Mouse (Mus musculus) layer of hippocampus, postnatal 14 days (tissue): ENCODE measurements at regions not wholly inside any gene's neighbourhood (a gene's known extent, or its start where the extent isn't known, plus 50 kb on each side); places are given as distances from the start of the nearest gene placed in this dataset.

Experiments used
- DNase-seq, 2 experiments: peaks; one replicate each; pipeline ENCODE4 v3.0.0; 2021 to 2022; ENCODE audit warnings: low spot score in 2 of 2, mixed read lengths in 1 of 2

GRCm38 (mm10) chr5:69954426-69954825 lies 362.3 kb upstream of the Gnpda2 start:
- no peak for DNase-seq

DNA sequence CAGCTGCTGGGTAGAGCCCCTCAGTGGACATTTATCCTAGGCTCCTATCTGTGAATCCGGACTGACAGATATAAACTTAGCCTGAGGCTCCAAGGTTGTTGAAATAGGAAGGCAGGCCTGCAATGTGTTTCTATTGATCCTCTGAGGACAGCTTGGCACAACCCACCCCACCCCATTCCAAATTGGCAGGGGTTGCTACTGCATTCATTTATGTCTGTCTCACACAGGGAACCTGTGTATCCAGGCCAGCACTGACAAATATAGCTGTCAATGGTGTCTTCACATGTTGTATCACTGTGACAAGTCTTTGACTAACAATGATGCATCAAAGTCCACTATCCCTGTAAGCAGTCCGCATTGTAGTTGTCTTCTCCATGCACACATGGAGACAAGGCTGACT lies 339.3 kb upstream of the Gnpda2 start:
- DNase-seq: peak; percentile 6 to 34
